Mouse (Mus musculus) midbrain, embryonic 14.5 days (tissue): Measurements from ENCODE around the gene Rasl11b. TPM values are rescaled to one million over a fixed set of nuclear protein-coding genes. Genes with fewer than 3 reads are reported as not detected.

ENCODE experiments used
- ATAC-seq: fragments of 200-750 bp; cut with Nextera tagmentation; 2 replicates; pipeline ENCODE4 v1.8.0; 2017; ENCODE audit warnings: moderate number of reproducible peaks, moderate library complexity; ENCODE audit not compliant: low FRiP score, low TSS enrichment
- DNase-seq: peaks from one replicate; pipeline ENCODE4 v3.0.0-alpha.2; 2015
- H3K27ac ChIP-seq: fragments of 300-500 bp; sonication (generic); replicated peaks from 2 replicates; pipeline ENCODE4 v1.5.1; 2014; ENCODE audit warnings: mild to moderate bottlenecking, low read depth, low read length, moderate library complexity
- H3K27me3 ChIP-seq: fragments of 300-500 bp; sonication (generic); 2 replicates; pipeline ENCODE4 v1.6.1; 2014; ENCODE audit warnings: low read length, control low read depth, mixed read lengths; ENCODE audit not compliant: control insufficient read depth, insufficient read depth
- H3K36me3 ChIP-seq: fragments of 300-500 bp; sonication (generic); 2 replicates; pipeline ENCODE4 v1.6.1; 2014; ENCODE audit warnings: low read length, control low read depth; ENCODE audit not compliant: control insufficient read depth, insufficient read depth
- H3K4me1 ChIP-seq: fragments of 300-500 bp; sonication (generic); 2 replicates; pipeline ENCODE4 v1.6.1; 2014; ENCODE audit warnings: mild to moderate bottlenecking, antibody characterized with exemption, low read length, control low read depth; ENCODE audit not compliant: control insufficient read depth, insufficient read depth
- H3K4me2 ChIP-seq: fragments of 300-500 bp; sonication (generic); 2 replicates; pipeline ENCODE4 v1.6.1; 2014; ENCODE audit warnings: mild to moderate bottlenecking, low read length, moderate library complexity
- H3K4me3 ChIP-seq: fragments of 300-500 bp; sonication (generic); replicated peaks from 2 replicates; pipeline ENCODE4 v1.5.1; 2014; ENCODE audit warnings: low read depth, low read length
- H3K9ac ChIP-seq: fragments of 300-500 bp; sonication (generic); replicated peaks from 2 replicates; pipeline ENCODE4 v1.6.1; 2014; ENCODE audit warnings: mild to moderate bottlenecking, low read length, moderate library complexity
- H3K9me3 ChIP-seq: fragments of 300-500 bp; sonication (generic); 2 replicates; pipeline ENCODE4 v1.6.1; 2016; ENCODE audit warnings: low read length, control low read depth, mixed read lengths; ENCODE audit not compliant: control insufficient read depth
- WGBS: fragments of 180-500 bp; shearing (Covaris S2); extraction: QIAGEN DNeasy Blood & Tissue Kit; methylation state at CpG from one replicate; pipeline ENCODE4 v1.1.7; 2014; 5-methylcytosine and 5-hydroxymethylcytosine counted together
- polyA plus RNA-seq: library from polyadenylated mRNA; unstranded; fragments of >200 nt; fragmentation: Nextera tagmentation; extraction: Ambion mirVana; gene quantifications from 2 replicates; pipeline ENCODE4 v1.2.1, GENCODE M21; 2014

Gene Rasl11b
- polyA plus RNA-seq, 1 experiment from 2014 or later = 13.6 TPM

DNA sequence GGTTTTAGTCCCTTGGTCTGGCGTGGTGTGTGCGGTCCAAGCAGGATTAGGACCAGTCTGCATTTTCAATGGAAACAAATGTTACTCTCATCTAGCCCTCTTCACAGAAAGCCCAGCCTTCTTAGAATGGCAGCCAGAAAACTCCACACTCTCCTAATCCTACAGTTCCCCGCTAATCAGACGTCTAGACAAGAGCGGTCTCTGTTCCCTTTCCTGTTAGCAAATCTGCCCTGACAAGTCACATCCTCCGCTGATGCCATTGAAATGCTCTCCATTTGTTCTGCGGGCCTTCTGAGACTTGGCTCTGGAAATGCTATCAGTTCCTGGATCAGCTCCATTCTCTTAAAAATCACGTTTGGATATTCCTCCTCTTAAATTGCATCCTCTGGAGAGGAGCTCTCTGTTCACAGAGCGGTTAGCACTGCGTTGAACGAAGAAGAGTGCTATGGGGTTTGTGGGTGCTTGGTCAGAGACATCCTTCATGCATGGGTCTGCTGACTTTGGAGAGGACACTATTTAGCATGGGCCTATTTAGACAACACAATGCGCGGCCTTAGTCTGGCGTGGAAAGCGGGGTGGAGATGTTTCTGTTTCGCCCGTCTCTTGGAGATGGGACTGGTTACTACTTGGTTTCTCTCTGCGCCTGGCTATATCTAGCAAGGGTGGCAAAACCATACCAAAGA is 21.8 kb upstream of the Rasl11b start:
- DNase-seq = peak; percentile 77
- peak overlapping the region; percentile 13 for H3K4me2 ChIP-seq

DNA sequence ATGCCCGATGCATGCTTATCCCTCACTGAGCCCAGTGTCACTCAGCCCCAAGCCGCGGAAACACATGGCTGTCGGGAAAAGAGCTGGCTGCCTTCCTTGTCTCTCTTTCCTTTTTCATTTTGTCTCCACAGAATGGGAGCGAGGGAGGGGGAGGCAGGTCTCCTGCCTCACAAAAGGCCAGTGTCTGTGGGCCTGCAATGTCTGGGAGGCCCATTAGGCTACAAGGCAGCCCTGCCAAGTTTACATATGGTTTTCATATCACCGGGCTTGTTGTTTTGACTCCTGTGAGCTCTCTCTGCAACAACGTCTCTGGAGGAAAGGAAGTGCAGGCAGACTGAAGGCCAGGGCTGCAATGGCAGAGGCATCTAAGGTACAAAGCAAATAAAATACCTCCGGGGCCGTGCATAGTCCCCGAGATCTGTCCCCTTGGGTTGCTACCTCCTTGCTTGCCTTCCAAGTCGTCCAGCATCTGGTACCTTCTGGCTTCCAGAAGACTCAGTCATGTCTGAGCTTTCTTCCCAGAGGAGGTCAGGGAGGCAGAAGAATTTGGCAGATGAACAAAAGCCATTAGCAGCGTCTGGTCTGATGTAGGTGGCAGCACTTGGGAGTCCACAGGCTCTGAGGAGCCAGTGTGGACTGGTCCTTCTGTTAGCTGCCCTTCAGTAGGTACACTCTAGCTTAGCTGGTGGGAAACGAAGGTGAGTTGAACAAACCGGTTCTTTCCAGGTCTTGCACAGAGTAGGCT is 19.4 kb upstream of the Rasl11b start:
- H3K27me3 ChIP-seq = no peaks in the 10 kb centered on the region
- no peaks in the 10 kb centered on the region for H3K36me3 ChIP-seq
- 55% methylated on average over 14 of the region's 14 CpGs for WGBS

More for the DNA sequence above, 21.8 kb upstream of the Rasl11b start:
- no peak overlapping the region for H3K9ac ChIP-seq
- 37% methylated on average over 18 of the region's 18 CpGs for WGBS
- H3K36me3 ChIP-seq = no peaks in the 10 kb centered on the region
- no peaks in the 10 kb centered on the region for H3K27me3 ChIP-seq
- no peak overlapping the region for H3K4me3 ChIP-seq
- peak; percentile 61; the same call in 1 of the 2 replicates for ATAC-seq
- H3K27ac ChIP-seq = peak overlapping the region; percentile 52; the same call in 1 of the 2 replicates
- H3K4me1 ChIP-seq = peaks cover 15% of the 10 kb centered on the region; the same call in 1 of the 2 replicates
- H3K9me3 ChIP-seq = no peaks in the 10 kb centered on the region

DNA sequence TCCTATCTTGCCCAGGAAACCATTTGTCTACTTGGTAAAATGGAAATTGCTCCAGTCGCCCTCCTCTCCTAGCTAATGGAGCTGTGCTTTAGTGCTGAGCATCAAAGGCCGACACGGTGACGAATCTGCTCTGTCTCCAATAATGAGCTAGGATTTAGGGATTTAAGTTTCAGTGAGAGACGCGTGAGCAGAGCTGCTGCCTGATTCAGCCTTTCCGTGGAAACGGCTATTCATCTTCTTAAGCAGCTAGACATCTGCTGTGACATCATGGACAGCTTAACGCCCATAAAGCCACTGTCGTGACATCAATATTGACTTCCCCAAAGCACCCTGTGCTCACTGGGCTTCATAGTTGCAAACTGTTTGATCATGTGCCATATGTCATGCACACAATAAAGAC is 14.9 kb upstream of the Rasl11b start:
- Histone ChIP-seq H3K4me3 (no peak overlapping the region), H3K36me3 (no peaks in the 10 kb centered on the region), H3K9ac (no peak overlapping the region), H3K4me2 (0 out of 2 replicates have a peak overlapping the region, but pooled peaks have one; percentile 6), H3K27ac (no peak overlapping the region), H3K4me1 (peaks cover 18% of the 10 kb centered on the region), H3K9me3 (no peaks in the 10 kb centered on the region), H3K27me3 (peaks cover 8% of the 10 kb centered on the region; the same call in 1 of the 2 replicates)
- ATAC-seq (peak; percentile 55; the same call in 1 of the 2 replicates), DNase-seq (peak; percentile 78)
- WGBS = 10% methylated on average over 10 of the region's 10 CpGs

More for the DNA sequence above, 19.4 kb upstream of the Rasl11b start:
- Histone ChIP-seq H3K4me1 (peaks cover 23% of the 10 kb centered on the region; the same call in 1 of the 2 replicates), H3K4me3 (no peak overlapping the region), H3K4me2 (no peak overlapping the region), H3K27ac (no peak overlapping the region), H3K9ac (no peak overlapping the region), H3K9me3 (no peaks in the 10 kb centered on the region)
- DNase-seq (peak; percentile 49), ATAC-seq (no peak)

DNA sequence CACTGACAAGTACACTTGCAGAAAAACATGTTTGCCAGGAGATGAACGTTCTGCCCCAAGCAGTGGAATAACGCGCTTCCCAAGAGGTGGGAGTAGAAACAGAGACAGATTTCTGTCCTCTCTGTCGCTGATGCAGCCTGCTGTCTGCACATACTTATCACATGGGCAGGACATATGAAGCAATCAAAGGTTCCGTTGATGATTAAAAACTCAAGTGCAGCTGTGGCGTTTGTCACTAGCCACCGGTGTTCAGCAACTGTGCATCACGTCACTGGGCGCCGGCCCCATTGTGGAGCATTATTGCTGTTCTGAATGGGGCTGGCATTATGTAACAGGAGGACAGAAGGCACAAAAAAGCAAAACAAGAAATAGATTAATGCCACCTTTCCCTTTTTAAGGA is 12.0 kb upstream of the Rasl11b start:
- H3K36me3 ChIP-seq = no peaks in the 10 kb centered on the region
- 54% methylated on average over 10 of the region's 10 CpGs for WGBS
- DNase-seq (no peak), ATAC-seq (no peak)
- H3K4me1 ChIP-seq = peaks cover 13% of the 10 kb centered on the region
- no peaks in the 10 kb centered on the region for H3K9me3 ChIP-seq
- H3K27ac ChIP-seq = no peak overlapping the region
- H3K9ac ChIP-seq = no peak overlapping the region; the same call in 1 of the 2 replicates
- H3K4me3 ChIP-seq = no peak overlapping the region
- H3K27me3 ChIP-seq = peaks cover 8% of the 10 kb centered on the region; the same call in 1 of the 2 replicates
- H3K4me2 ChIP-seq = no peak overlapping the region

DNA sequence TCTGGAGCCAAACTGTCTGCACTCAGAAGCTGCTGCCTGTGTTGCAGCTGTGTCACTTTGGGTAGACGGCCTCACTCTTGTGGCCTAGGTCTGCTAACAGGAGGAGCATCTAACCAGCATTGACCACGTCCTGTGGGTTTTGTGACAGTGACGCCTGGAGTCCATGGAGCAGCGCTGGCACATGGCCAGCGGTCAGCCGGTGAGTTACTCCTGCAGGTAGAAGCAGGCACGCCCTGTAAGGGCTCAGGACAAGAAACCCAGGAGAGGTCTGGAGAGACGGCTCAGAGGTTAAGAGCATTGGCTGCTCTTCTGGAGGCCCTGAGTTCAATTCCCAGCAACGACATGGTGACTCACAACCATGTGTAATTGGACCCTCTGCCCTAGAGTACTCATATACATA is 10.5 kb upstream of the Rasl11b start:
- no peaks in the 10 kb centered on the region for H3K9me3 ChIP-seq
- no peaks in the 10 kb centered on the region for H3K36me3 ChIP-seq
- no peak overlapping the region for H3K9ac ChIP-seq
- no peak for DNase-seq
- peaks cover 8% of the 10 kb centered on the region; the same call in 1 of the 2 replicates for H3K27me3 ChIP-seq
- WGBS = 86% methylated on average over 9 of the region's 9 CpGs
- H3K4me3 ChIP-seq = no peak overlapping the region
- no peak for ATAC-seq
- H3K27ac ChIP-seq = no peak overlapping the region
- no peak overlapping the region for H3K4me2 ChIP-seq
- H3K4me1 ChIP-seq = peaks cover 13% of the 10 kb centered on the region

DNA sequence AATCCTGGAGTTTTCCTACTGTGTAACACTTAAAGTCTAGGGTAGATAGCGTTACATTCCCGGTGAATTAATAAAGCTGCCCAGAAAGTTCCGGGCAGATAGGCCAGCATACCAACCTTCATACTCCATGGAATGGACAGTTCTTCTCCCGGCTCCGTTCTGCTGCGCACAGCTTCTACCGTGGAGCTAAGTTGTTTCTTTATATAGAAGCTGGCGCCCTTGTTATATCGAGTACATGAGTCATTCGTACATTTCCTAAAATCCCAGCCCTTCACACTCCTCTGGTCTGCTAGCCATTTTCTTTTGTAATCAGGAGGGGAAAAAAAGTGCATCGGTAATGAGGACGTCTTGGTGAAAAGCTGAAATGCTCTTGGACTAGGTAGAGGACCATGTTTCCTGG is 7.0 kb upstream of the Rasl11b start:
- H3K36me3 ChIP-seq = no peaks in the 10 kb centered on the region
- 91% methylated on average over 12 of the region's 12 CpGs for WGBS

DNA sequence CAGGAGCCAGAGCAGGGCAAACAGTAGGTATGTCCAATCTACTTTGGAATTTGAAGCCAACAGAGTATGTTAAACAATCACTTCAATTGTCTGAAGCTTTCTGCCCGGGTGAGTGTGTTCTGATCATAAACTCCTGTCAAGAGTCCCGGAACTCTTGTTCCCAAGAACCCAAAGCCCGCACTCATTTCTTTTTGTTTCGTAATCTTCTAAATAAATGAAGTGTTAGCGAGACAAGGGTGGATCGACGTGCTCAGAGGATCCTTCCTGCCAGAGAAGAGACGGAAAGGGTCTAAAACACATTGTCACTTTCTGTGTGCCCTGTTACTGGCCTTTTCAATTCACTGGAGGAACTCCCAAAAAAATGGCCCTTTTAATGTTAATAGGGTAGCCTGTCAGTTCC is 6.2 kb upstream of the Rasl11b start:
- no peaks in the 10 kb centered on the region for H3K9me3 ChIP-seq
- H3K36me3 ChIP-seq = no peaks in the 10 kb centered on the region
- no peak overlapping the region for H3K9ac ChIP-seq
- DNase-seq (no peak), ATAC-seq (no peak)
- WGBS = 74% methylated on average over 8 of the region's 8 CpGs
- H3K4me1 ChIP-seq = 0 out of 2 replicates have a peak, but pooled peaks cover 4% of the 10 kb centered on the region
- no peak overlapping the region for H3K27ac ChIP-seq
- peaks cover 2% of the 10 kb centered on the region; the same call in 1 of the 2 replicates for H3K27me3 ChIP-seq
- no peak overlapping the region for H3K4me3 ChIP-seq
- H3K4me2 ChIP-seq = no peak overlapping the region

More for the DNA sequence above, 7.0 kb upstream of the Rasl11b start:
- peaks cover 2% of the 10 kb centered on the region; the same call in 1 of the 2 replicates for H3K27me3 ChIP-seq
- ATAC-seq (no peak), DNase-seq (no peak)
- no peaks in the 10 kb centered on the region for H3K9me3 ChIP-seq
- H3K4me1 ChIP-seq = peaks cover 9% of the 10 kb centered on the region; the same call in 1 of the 2 replicates
- no peak overlapping the region for H3K4me2 ChIP-seq
- H3K4me3 ChIP-seq = no peak overlapping the region
- H3K27ac ChIP-seq = no peak overlapping the region
- H3K9ac ChIP-seq = no peak overlapping the region

DNA sequence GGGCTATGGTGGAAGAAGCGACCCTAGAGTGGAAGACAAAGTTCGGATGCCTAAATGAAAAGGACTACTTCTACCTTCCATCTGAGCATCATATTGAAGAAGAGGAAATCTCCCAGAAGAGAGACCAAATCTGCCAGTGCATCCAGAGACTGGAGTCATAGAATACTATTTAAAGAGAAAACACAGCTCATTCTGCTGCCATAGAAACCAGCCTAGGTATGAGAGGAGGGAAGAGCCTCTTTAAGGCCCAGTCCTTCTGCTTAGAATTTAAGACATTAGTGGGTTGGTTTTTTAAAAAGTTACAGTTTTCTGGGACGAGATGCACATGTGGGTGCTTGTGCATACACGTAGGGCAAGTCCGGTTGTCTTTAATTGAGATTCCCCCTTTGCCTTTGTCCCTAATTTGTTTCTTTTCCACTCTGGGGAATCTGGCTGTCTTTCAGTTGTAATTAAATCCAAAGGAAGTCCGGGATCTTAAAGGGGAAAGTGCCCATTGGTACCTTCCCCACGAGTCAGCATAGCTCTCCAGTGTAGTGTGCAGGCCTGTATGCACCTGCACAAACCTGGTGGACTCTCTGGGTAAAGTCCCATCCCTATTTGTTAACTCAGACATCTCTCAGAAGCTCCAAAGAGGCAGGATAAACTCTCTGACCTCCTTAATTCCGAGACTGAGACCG is 5.5 kb upstream of the Rasl11b start:
- no peak for ATAC-seq
- H3K4me2 ChIP-seq = no peak overlapping the region
- H3K27ac ChIP-seq = no peak overlapping the region
- WGBS = 39% methylated on average over 9 of the region's 9 CpGs
- H3K36me3 ChIP-seq = no peaks in the 10 kb centered on the region
- H3K9ac ChIP-seq = no peak overlapping the region
- DNase-seq = no peak
- H3K4me3 ChIP-seq = no peak overlapping the region
- H3K27me3 ChIP-seq = peaks cover 4% of the 10 kb centered on the region; the same call in 1 of the 2 replicates
- H3K9me3 ChIP-seq = no peaks in the 10 kb centered on the region
- H3K4me1 ChIP-seq = peaks cover 6% of the 10 kb centered on the region; the same call in 1 of the 2 replicates
